Mouse (Mus musculus) G1E (cell line): ENCODE results near the gene Mia3. TPM values are rescaled to one million over a fixed set of nuclear protein-coding genes. Genes with fewer than 3 reads are reported as not detected.
"Not testable (repeated sequence)": the region's sequence is repeated elsewhere in the genome, so short reads cannot be mapped to it uniquely, and the experiment has no call there.

Experiments used
- ATAC-seq: 2 replicates; pipeline ENCODE4 v1.8.0; 2016; ENCODE audit warnings: mild to moderate bottlenecking; ENCODE audit not compliant: insufficient number of reproducible peaks, poor library complexity, low FRiP score, severe bottlenecking; ENCODE audit errors: extremely low read depth
- DNase-seq: peaks from one replicate; pipeline ENCODE4 v3.0.0; 2012; ENCODE audit warnings: low spot score
- H3K27me3 ChIP-seq: 2 replicates; pipeline ENCODE4 v1.6.1; 2012; ENCODE audit warnings: mild to moderate bottlenecking, low read length, inconsistent platforms; ENCODE audit not compliant: insufficient read depth
- H3K36me3 ChIP-seq: replicated peaks from 2 replicates; pipeline ENCODE3; 2012; ENCODE audit warnings: mild to moderate bottlenecking, inconsistent platforms
- H3K4me1 ChIP-seq: 2 replicates; pipeline ENCODE4 v1.6.1; 2012; ENCODE audit warnings: low read depth, low read length, inconsistent platforms, mixed read lengths; ENCODE audit not compliant: insufficient read depth
- H3K4me3 ChIP-seq: 2 replicates; pipeline ENCODE4 v1.5.1; 2012; ENCODE audit warnings: low read depth, mild to moderate bottlenecking, inconsistent platforms, low read length, moderate library complexity, mixed read lengths
- H3K9me3 ChIP-seq: replicated peaks from 2 replicates; pipeline ENCODE4 v1.6.1; 2012; ENCODE audit warnings: inconsistent platforms
- CTCF ChIP-seq: IDR thresholded peaks from 2 replicates; pipeline ENCODE4 v1.5.1; 2012; ENCODE audit warnings: low read depth, low read length, inconsistent platforms, mixed read lengths
- GATA1 ChIP-seq: IDR thresholded peaks from 2 replicates; pipeline ENCODE4 v1.6.1; 2012; ENCODE audit warnings: borderline replicate concordance, low read length, inconsistent platforms, mixed read lengths
- GATA2 ChIP-seq: IDR thresholded peaks from 2 replicates; pipeline ENCODE4 v1.6.1; 2012; ENCODE audit warnings: low read depth, low read length, inconsistent platforms, borderline replicate concordance
- POLR2AphosphoS5 ChIP-seq: IDR thresholded peaks from 2 replicates; pipeline ENCODE4 v1.6.1; 2012; ENCODE audit warnings: low read depth, low read length, inconsistent platforms; ENCODE audit not compliant: insufficient replicate concordance
- TAL1 ChIP-seq: conservative IDR thresholded peaks from 2 replicates; pipeline ENCODE4 v1.6.1; 2012; ENCODE audit warnings: low read depth, low read length, inconsistent platforms, mixed read lengths
- polyA plus RNA-seq: library from polyadenylated mRNA; stranded (reverse); fragments of >175 nt; gene quantifications from 2 replicates; pipeline ENCODE4 v1.2.3, GENCODE M21; 2012
- total RNA-seq, 2 experiments: library from RNA; stranded (forward) in 1 of 2; stranded (reverse) in 1 of 2; fragments of 200-1000 nt in 1 of 2; fragments of >200 nt in 1 of 2; fragmentation: Nextera tagmentation in 1 of 2; gene quantifications; 2 replicates each; pipeline ENCODE4 v1.2.3; 2014 to 2017

Gene Mia3
- total and polyA plus RNA-seq, 3 experiments: 23.5 to 72.6 (median 66.7) TPM

DNA sequence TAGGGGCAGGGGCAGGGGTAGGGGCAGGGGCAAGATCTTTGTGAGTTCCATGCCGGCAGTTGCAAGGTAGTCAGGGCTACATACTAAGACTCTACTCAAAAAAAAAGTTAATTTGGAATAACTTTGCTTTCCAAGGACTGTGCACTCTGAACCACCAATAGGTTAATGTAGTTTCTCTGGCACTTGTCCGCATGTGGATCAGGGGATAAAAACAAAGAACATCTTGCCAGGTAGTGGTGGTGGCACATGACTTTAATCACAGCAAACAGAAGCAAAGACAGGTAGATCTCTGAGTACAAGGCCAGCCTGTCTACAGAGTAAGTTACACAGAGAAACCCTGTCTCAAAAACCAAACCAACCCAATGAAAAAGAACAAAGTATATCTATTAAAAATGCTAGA, 13.3 kb upstream of the Mia3 start:
- Histone ChIP-seq H3K4me3 (no peak overlapping the region), H3K4me1 (peaks cover 14% of the 10 kb centered on the region; the same call in 1 of the 2 replicates), H3K9me3 (no peaks in the 10 kb centered on the region), H3K27me3 (peaks cover 14% of the 10 kb centered on the region; the same call in 1 of the 2 replicates), H3K36me3 (no peaks in the 10 kb centered on the region)
- TF ChIP-seq GATA2 (no peak), TAL1 (no peak), POLR2AphosphoS5 (no peak), CTCF (no peak)
- no peak for DNase-seq
- no peak for ATAC-seq

GRCm38 (mm10) chr1:183381816-183382215, 12.5 kb upstream of the Mia3 start:
- no peak for TF ChIP-seq GATA1
- no peak for TF ChIP-seq TAL1
- TF ChIP-seq CTCF: no peak
- no peak for TF ChIP-seq GATA2
- no peak for TF ChIP-seq POLR2AphosphoS5
- Histone ChIP-seq H3K4me1 (peaks cover 14% of the 10 kb centered on the region; the same call in 1 of the 2 replicates), H3K27me3 (peaks cover 17% of the 10 kb centered on the region; the same call in 1 of the 2 replicates), H3K4me3 (no peak overlapping the region), H3K36me3 (no peaks in the 10 kb centered on the region), H3K9me3 (no peaks in the 10 kb centered on the region)
- ATAC-seq (no peak), DNase-seq (no peak)

- ATAC-seq, H3K9me3 ChIP-seq, H3K36me3 ChIP-seq, DNase-seq, H3K4me3 ChIP-seq: not testable (repeated sequence)
- H3K27me3 ChIP-seq: peaks cover 22% of the 10 kb centered on the region
- H3K4me1 ChIP-seq: peaks cover 14% of the 10 kb centered on the region; the same call in 1 of the 2 replicates
These were observed 10.0 kb upstream of the Mia3 start for GRCm38 (mm10) chr1:183379376-183379775.

GRCm38 (mm10) chr1:183378321-183378941, 9.1 kb upstream of the Mia3 start:
- Histone ChIP-seq H3K9me3 (peaks cover 6% of the 10 kb centered on the region), H3K4me3 (no peak overlapping the region), H3K4me1 (peaks cover 14% of the 10 kb centered on the region; the same call in 1 of the 2 replicates), H3K36me3 (no peaks in the 10 kb centered on the region), H3K27me3 (peaks cover 21% of the 10 kb centered on the region)
- no peak for DNase-seq
- ATAC-seq: peak; percentile 87
- TF ChIP-seq TAL1 (no peak), CTCF (no peak), GATA2 (no peak), GATA1 (no peak), POLR2AphosphoS5 (no peak)

DNA sequence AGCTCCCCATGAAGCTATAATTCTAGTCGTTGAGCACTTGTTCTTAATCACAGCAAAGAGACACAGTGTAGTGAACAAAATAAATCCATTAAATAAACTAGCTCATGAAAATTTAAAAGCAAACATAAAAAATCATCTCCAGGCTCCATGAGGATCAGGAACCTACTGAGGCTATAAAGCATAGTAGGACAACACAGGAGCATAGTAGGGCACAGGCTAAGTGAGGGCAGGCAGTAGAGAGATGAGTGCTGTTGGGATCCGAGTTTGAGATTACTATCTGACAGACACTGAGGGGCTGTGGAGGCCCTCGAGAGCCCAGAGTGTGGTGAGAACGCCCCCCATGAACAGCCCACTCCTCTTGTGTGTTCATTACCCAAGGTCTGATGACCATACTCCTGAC, 7.7 kb upstream of the Mia3 start:
- H3K36me3 ChIP-seq: no peaks in the 10 kb centered on the region
- DNase-seq: no peak
- no peak overlapping the region for H3K4me3 ChIP-seq
- H3K27me3 ChIP-seq: peaks cover 21% of the 10 kb centered on the region
- H3K9me3 ChIP-seq: peaks cover 6% of the 10 kb centered on the region
- no peak for ATAC-seq
- peaks cover 14% of the 10 kb centered on the region; the same call in 1 of the 2 replicates for H3K4me1 ChIP-seq
- TF ChIP-seq GATA2 (no peak), CTCF (no peak), GATA1 (no peak), TAL1 (no peak), POLR2AphosphoS5 (no peak)

- Histone ChIP-seq H3K27me3 (peaks cover 23% of the 10 kb centered on the region), H3K4me3 (0 out of 2 replicates have a peak overlapping the region, but pooled peaks have one; percentile 20), H3K4me1 (peaks cover 21% of the 10 kb centered on the region), H3K36me3 (no peaks in the 10 kb centered on the region), H3K9me3 (peaks cover 6% of the 10 kb centered on the region)
- DNase-seq (no peak), ATAC-seq (no peak)
- TF ChIP-seq CTCF (no peak), GATA1 (no peak), TAL1 (no peak), GATA2 (no peak)
These were observed 5.4 kb upstream of the Mia3 start for GRCm38 (mm10) chr1:183374728-183375127.
